Mouse (Mus musculus) midbrain, embryonic 11.5 days (tissue): ENCODE measurements around the gene Btbd11. TPM values are rescaled to one million over a fixed set of nuclear protein-coding genes. Genes with fewer than 3 reads are reported as not detected.
A peak's percentile ranks its signal among the peaks of the same experiment; 100 is the strongest.

Experiments
- ATAC-seq: fragments of 200-750 bp; cut with Nextera tagmentation; 2 replicates; pipeline ENCODE4 v1.8.0; 2017; ENCODE audit warnings: moderate TSS enrichment, moderate library complexity; ENCODE audit not compliant: low FRiP score
- DNase-seq: peaks from one replicate; pipeline ENCODE4 v3.0.0; 2015; ENCODE audit warnings: low spot score; ENCODE audit errors: missing footprints
- H3K27ac ChIP-seq: fragments of 300-500 bp; sonication (generic); 2 replicates; pipeline ENCODE4 v1.5.1; 2014; ENCODE audit warnings: low read depth, low read length
- H3K27me3 ChIP-seq: fragments of 300-500 bp; sonication (generic); 2 replicates; pipeline ENCODE4 v1.6.1; 2014; ENCODE audit warnings: mild to moderate bottlenecking, low read length, moderate library complexity, mixed read lengths; ENCODE audit not compliant: control insufficient read depth, insufficient read depth
- H3K36me3 ChIP-seq: fragments of 300-500 bp; sonication (generic); 2 replicates; pipeline ENCODE4 v1.6.1; 2014; ENCODE audit warnings: mild to moderate bottlenecking, low read length, moderate library complexity, mixed read lengths; ENCODE audit not compliant: control insufficient read depth, insufficient read depth
- H3K4me1 ChIP-seq: fragments of 300-500 bp; sonication (generic); 2 replicates; pipeline ENCODE4 v1.6.1; 2014; ENCODE audit warnings: low read length; ENCODE audit not compliant: control insufficient read depth, insufficient read depth
- H3K4me2 ChIP-seq: fragments of 300-500 bp; sonication (generic); 2 replicates; pipeline ENCODE4 v1.6.1; 2014; ENCODE audit warnings: mild to moderate bottlenecking, moderate library complexity
- H3K4me3 ChIP-seq: fragments of 300-500 bp; sonication (generic); 2 replicates; pipeline ENCODE4 v1.5.1; 2014; ENCODE audit warnings: low read depth, low read length
- H3K9ac ChIP-seq: fragments of 300-500 bp; sonication (generic); 2 replicates; pipeline ENCODE4 v1.6.1; 2014; ENCODE audit warnings: low read length
- H3K9me3 ChIP-seq: fragments of 300-500 bp; sonication (generic); 2 replicates; pipeline ENCODE4 v1.6.1; 2016; ENCODE audit warnings: low read length; ENCODE audit not compliant: control insufficient read depth
- WGBS: fragments of 180-500 bp; shearing (Covaris S2); extraction: QIAGEN DNeasy Blood & Tissue Kit; methylation state at CpG from one replicate; pipeline ENCODE4 v1.1.7; 2014; 5-methylcytosine and 5-hydroxymethylcytosine counted together
- polyA plus RNA-seq: library from polyadenylated mRNA; unstranded; fragments of >200 nt; fragmentation: Nextera tagmentation; extraction: Ambion mirVana; gene quantifications from 2 replicates; pipeline ENCODE4 v1.2.1, GENCODE M21; 2014

The Btbd11 gene
- polyA plus RNA-seq, 1 experiment from 2014 or later, result 8.2 TPM

GRCm38 (mm10) chr10:85539510-85540120 lies 153.0 kb downstream of the Btbd11 start:
- WGBS, result 10% methylated on average over 8 of the region's 8 CpGs
- Histone ChIP-seq H3K9me3 (no peaks in the 10 kb centered on the region), H3K4me3 (no peak overlapping the region), H3K27me3 (no peaks in the 10 kb centered on the region), H3K36me3 (no peaks in the 10 kb centered on the region), H3K4me1 (peaks cover 15% of the 10 kb centered on the region), H3K9ac (no peak overlapping the region), H3K4me2 (no peak overlapping the region), H3K27ac (peak overlapping the region; percentile 44; the same call in 1 of the 2 replicates)
- ATAC-seq, result peak; percentile 78
- DNase-seq, result peak; percentile 92

- no peaks in the 10 kb centered on the region for H3K36me3 ChIP-seq
- no peak for ATAC-seq
- H3K27me3 ChIP-seq, result no peaks in the 10 kb centered on the region
- H3K9me3 ChIP-seq, result no peaks in the 10 kb centered on the region
- DNase-seq, result no peak
- peaks cover 15% of the 10 kb centered on the region for H3K4me1 ChIP-seq
- H3K4me2 ChIP-seq, result no peak overlapping the region
- H3K9ac ChIP-seq, result no peak overlapping the region
- no peak overlapping the region for H3K27ac ChIP-seq
- H3K4me3 ChIP-seq, result no peak overlapping the region
- 92% methylated on average over 13 of the region's 13 CpGs for WGBS
These were observed 153.9 kb downstream of the Btbd11 start for GRCm38 (mm10) chr10:85540311-85541093.

- Histone ChIP-seq H3K36me3 (no peaks in the 10 kb centered on the region), H3K9me3 (no peaks in the 10 kb centered on the region), H3K4me1 (peaks cover 15% of the 10 kb centered on the region), H3K4me2 (no peak overlapping the region), H3K27me3 (no peaks in the 10 kb centered on the region), H3K9ac (no peak overlapping the region), H3K27ac (no peak overlapping the region), H3K4me3 (no peak overlapping the region)
- DNase-seq (no peak), ATAC-seq (no peak)
- 91% methylated on average over 3 of the region's 3 CpGs for WGBS
These were observed 154.9 kb downstream of the Btbd11 start for GRCm38 (mm10) chr10:85541481-85541880.

- DNase-seq, result no peak
- Histone ChIP-seq H3K27me3 (no peaks in the 10 kb centered on the region), H3K27ac (no peak overlapping the region), H3K9ac (no peak overlapping the region), H3K4me3 (no peak overlapping the region), H3K9me3 (no peaks in the 10 kb centered on the region), H3K36me3 (no peaks in the 10 kb centered on the region), H3K4me1 (peaks cover 15% of the 10 kb centered on the region), H3K4me2 (no peak overlapping the region)
- ATAC-seq, result no peak
- WGBS, result 91% methylated on average over 14 of the region's 14 CpGs
These were observed 155.4 kb downstream of the Btbd11 start for GRCm38 (mm10) chr10:85541892-85542630.

- Histone ChIP-seq H3K4me3 (no peak overlapping the region), H3K9me3 (no peaks in the 10 kb centered on the region), H3K36me3 (no peaks in the 10 kb centered on the region), H3K9ac (no peak overlapping the region), H3K4me1 (peaks cover 15% of the 10 kb centered on the region), H3K27ac (no peak overlapping the region), H3K4me2 (no peak overlapping the region), H3K27me3 (no peaks in the 10 kb centered on the region)
- WGBS, result 92% methylated on average over 2 of the region's 2 CpGs
- no peak for DNase-seq
- ATAC-seq, result no peak
These were observed 156.7 kb downstream of the Btbd11 start for GRCm38 (mm10) chr10:85543281-85543680.

DNA sequence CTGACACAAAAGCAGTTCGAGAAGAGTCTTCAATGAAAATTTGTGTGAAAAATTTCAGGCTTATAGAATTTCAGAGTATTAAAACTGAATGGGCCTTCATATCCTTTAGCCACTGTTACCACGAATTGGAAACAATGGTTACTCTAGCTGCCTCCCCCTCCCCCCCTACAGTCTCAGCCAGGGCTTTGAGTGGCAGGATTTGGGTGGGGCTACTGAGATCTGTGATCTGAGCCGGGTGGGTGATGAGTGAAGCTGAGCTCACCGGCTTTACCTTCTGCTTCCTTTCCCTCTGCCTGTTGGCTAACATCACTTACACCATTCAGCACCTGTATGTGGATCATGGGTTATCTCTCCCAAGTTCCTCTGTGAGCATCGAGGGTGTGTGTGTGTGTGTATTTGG lies 158.4 kb downstream of the Btbd11 start:
- WGBS, result 56% methylated on average over 5 of the region's 5 CpGs

GRCm38 (mm10) chr10:85555193-85555592 lies 168.6 kb downstream of the Btbd11 start:
- Histone ChIP-seq H3K27me3 (no peaks in the 10 kb centered on the region), H3K4me2 (no peak overlapping the region), H3K9ac (no peak overlapping the region), H3K4me3 (no peak overlapping the region), H3K27ac (no peak overlapping the region), H3K9me3 (no peaks in the 10 kb centered on the region), H3K36me3 (no peaks in the 10 kb centered on the region), H3K4me1 (no peaks in the 10 kb centered on the region)
- no peak for ATAC-seq
- whole genome bisulfite sequencing, result 59% methylated on average over 8 of the region's 8 CpGs
- DNase-seq, result no peak

More for the DNA sequence above, 158.4 kb downstream of the Btbd11 start:
- Histone ChIP-seq H3K36me3 (no peaks in the 10 kb centered on the region), H3K4me3 (no peak overlapping the region), H3K9ac (no peak overlapping the region), H3K27ac (no peak overlapping the region), H3K27me3 (no peaks in the 10 kb centered on the region), H3K9me3 (no peaks in the 10 kb centered on the region), H3K4me2 (no peak overlapping the region), H3K4me1 (peaks cover 4% of the 10 kb centered on the region)
- ATAC-seq, result no peak
- no peak for DNase-seq

- no peaks in the 10 kb centered on the region for H3K9me3 ChIP-seq
- ATAC-seq, result no peak
- peaks cover 4% of the 10 kb centered on the region; the same call in 1 of the 2 replicates for H3K4me1 ChIP-seq
- no peak overlapping the region for H3K27ac ChIP-seq
- no peak overlapping the region for H3K4me2 ChIP-seq
- no peaks in the 10 kb centered on the region for H3K27me3 ChIP-seq
- H3K9ac ChIP-seq, result no peak overlapping the region
- H3K4me3 ChIP-seq, result no peak overlapping the region
- 89% methylated on average over 14 of the region's 14 CpGs for WGBS
- no peak for DNase-seq
- no peaks in the 10 kb centered on the region for H3K36me3 ChIP-seq
These were observed 174.8 kb downstream of the Btbd11 start for GRCm38 (mm10) chr10:85561418-85561817.

DNA sequence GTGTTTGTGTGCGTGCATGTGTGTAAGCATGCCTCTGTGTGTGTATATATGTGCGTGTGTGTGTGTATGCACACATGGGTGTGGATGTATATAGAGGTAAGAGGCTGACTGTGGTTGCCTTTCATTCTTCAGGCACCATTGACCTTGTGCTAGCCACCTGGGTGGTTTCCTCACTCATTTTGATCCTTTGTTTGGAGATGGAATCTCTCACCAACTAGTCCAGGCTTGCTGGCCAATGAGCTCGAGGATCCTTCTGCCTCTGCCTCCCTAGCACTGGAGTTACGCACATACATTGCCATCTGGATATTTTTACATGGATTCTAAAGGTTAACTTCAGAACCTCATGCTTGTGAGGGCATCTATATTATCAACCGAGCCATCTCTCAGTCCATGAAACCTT lies 184.8 kb downstream of the Btbd11 start:
- no peak overlapping the region for H3K4me3 ChIP-seq
- H3K4me2 ChIP-seq, result no peak overlapping the region
- DNase-seq (no peak), ATAC-seq (no peak)
- H3K4me1 ChIP-seq, result no peaks in the 10 kb centered on the region
- WGBS, result 94% methylated on average over 5 of the region's 5 CpGs
- H3K27me3 ChIP-seq, result no peaks in the 10 kb centered on the region
- H3K9me3 ChIP-seq, result no peaks in the 10 kb centered on the region; the same call in 1 of the 2 replicates
- H3K36me3 ChIP-seq, result no peaks in the 10 kb centered on the region
- no peak overlapping the region for H3K9ac ChIP-seq
- H3K27ac ChIP-seq, result no peak overlapping the region
